Mouse (Mus musculus) left cerebral cortex, postnatal 25 days (tissue): ENCODE measurements around the gene Smyd3. TPM values are rescaled to one million over a fixed set of nuclear protein-coding genes. Genes with fewer than 3 reads are reported as not detected.

Experiments used
- DNase-seq, 2 experiments: peaks; one replicate each; pipeline ENCODE4 v3.0.0; 2022; ENCODE audit warnings: low spot score in 2 of 2, mixed read lengths in 1 of 2
- intact Hi-C: fragments of 180-260 bp; cut with DNase I; formaldehyde crosslinking; loops from one replicate; pipeline ENCODE4 v1.15.1; 2025
- total RNA-seq, 2 experiments: library from RNA; stranded (reverse); gene quantifications; 2 replicates each; pipeline ENCODE4 v1.2.3; 2021

Gene Smyd3
- total RNA-seq: 10 to 100 TPM; 22.1 to 23.6 TPM

DNA sequence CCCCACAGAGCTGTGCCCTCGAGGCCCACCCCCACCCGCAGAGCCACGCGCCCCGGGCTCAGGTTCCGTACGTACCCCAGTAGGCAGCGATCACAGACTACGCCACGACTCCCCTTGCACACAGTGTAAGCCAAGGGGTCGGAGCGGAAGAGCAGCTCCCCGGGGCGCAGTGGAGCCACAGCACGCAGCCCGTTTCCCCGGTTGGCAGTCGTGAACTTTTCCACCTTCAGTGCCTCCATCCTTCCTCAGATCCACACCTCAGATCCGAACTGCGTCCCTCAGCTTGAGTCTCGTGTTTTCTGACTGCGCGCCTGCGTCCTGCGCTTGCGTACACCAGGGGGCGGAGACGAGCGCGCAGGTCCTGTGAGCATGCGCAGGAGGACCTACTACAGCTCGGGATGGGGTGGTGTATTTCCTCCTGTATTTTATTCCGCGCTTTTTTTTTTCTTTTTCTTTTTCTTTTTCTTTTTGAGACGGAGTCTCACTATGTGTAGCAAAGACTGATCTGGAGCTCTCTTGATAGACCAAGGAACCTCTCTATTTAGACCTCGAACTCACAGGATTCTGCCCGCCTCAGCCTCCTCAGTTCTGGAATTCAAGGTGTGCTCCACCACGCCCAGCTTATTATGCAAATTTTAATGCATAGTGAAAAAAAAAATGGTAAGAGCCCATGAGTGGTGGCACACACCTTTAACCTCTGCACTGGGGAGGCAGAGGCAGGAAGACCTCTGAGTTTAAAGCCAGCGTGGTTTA is at the start of gene Smyd3:
Smyd3 (minus strand) TSS at position 329 of the 753 bp plus-strand sequence.
- DNase-seq: peak; percentile 85 to 90
- intact Hi-C loops: loop anchor here (1.0 kb wide), 1 partner anchor 27 kb away; no protein-coding TSS in a partner anchor

GRCm38 (mm10) chr1:179567558-179567957 is 49.7 kb upstream of the Smyd3 start:
- DNase-seq: no peak
- intact Hi-C loops: no loop called here

DNA sequence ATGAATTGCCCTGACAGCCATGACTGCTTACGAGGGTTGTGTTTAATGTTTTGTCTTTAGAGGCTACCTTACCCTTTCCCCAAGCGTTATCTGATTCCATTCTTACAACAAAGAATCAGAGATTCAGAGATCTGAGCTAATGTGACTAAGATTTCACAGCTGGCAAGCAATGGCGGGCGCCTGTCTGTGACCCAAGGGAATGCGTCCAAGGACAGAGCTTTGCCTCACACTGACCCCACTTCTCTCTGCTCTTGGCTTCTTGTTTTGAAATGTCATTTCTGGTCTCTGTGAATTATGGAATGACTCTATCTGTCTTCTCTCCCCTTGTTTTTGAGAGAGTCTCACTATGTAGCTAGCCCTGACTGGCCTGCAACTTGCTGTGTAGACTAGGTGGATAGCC is 46.1 kb upstream of the Smyd3 start:
- intact Hi-C loops: no loop called here
- no peak for DNase-seq

- intact Hi-C loops: no loop called here
- no peak for DNase-seq
Measured at GRCm38 (mm10) chr1:179563211-179563610, 45.4 kb upstream of the Smyd3 start.

DNA sequence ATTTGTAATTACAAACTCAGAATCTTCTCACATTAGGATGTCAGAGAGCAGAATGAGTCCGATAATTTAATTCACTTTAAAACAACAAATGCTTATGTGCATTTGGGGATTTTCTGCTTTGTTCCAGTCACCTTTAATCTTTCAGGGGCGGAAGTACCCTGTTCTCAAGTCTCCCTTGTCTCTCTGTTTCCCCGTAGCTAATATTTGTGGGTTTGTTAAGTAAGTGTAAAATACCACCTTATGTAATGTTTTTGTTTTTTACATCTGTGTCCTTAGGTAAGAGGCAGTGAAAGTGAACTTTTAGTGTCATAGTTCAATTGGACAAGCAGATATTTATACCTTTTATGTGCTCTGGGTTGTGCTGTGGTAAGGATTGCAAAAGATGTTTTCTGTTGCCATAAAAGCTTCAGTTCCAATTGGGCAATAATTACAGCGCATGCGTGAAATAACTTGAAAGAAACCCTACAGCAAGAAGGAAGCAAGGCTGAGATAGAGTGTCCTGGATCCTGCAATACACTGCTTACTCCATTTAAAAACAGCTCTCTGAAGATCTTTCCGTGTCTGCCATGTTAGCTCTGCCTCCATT is 43.1 kb upstream of the Smyd3 start:
- no peak for DNase-seq

DNA sequence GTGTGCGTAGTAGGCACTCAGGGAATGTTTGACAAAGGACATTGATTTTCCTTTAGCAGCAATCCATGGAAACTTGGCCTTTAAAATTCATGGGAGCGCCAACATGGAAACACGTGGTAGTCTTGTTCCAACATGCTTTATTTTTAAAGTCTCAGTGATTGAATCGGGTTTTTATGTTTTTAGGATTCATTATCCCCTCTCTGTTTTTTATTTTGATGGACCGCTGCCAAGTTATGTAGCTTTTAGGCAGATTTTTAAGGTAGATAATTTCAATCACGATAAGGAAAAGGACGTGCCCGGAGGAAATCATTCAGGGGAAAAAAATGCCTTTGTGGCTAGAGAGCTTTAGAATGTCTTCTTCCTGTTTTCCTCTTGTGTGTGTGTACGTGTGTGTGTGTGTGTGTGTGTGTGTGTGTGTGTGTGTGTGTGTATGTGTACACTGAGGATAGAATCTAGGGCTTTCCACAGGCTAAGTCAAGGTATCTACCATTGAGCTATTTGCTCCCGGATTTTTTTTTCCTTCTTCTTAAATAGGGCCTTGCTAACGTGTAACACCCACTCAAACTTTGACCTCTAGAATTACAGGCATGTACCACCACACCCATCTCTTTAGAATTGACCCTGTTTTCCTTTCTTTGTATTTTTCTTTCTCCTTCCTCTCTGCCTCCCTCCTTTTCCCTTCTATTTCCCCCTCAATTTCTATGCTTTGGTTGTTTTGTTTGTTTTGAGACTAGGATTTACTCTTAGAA is 41.8 kb upstream of the Smyd3 start:
- no peak for DNase-seq
- intact Hi-C loops: no loop called here

More for the DNA sequence above, 43.1 kb upstream of the Smyd3 start:
- intact Hi-C loops: no loop called here

GRCm38 (mm10) chr1:179556921-179557320 is 39.1 kb upstream of the Smyd3 start:
- intact Hi-C loops: no loop called here
- DNase-seq: no peak

- no peak for DNase-seq
- intact Hi-C loops: no loop called here
Measured at GRCm38 (mm10) chr1:179553949-179554347, 36.1 kb upstream of the Smyd3 start.

DNA sequence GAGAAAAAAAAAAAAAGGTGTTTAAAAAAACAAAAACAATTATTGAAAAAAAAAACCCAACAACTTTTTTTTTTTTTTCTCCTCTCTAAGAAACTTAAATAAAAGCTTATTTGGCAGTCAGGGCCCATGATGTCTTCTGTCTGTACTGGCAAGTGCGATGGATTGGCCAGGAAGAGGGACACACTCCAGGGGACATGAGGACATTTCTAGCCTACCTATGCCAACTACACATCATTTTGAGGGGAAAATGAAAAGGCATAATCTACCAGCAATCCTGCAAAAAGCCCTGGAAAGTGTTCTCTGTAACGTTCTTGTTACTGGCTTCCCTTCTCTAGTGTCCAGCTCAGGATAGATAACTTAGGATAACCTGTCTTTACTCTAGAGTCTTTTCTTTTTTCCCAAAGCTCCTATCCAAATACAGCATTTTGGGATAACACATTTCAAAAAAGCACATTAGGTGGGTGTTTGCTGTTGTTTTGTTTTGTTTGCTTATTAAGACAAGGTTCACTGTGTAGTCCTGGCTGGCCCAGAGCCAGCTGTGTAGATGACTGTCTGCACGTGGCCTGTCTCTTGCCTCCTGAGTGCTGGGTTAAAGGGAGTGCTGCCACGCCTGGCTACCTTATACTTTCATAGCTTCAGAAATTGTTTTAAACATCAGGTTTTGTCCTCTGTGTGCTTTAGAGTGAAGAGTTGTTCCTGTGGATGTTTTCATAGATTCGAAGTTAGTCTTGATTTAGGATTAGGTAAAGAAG is 35.5 kb upstream of the Smyd3 start:
- no peak for DNase-seq
- intact Hi-C loops: no loop called here

GRCm38 (mm10) chr1:179552751-179553150 is 34.9 kb upstream of the Smyd3 start:
- intact Hi-C loops: no loop called here
- DNase-seq: no peak

- DNase-seq: no peak
- intact Hi-C loops: no loop called here
Measured at GRCm38 (mm10) chr1:179551921-179552320, 34.1 kb upstream of the Smyd3 start.

- intact Hi-C loops: no loop called here
- no peak for DNase-seq
Measured at GRCm38 (mm10) chr1:179551336-179551735, 33.5 kb upstream of the Smyd3 start.

DNA sequence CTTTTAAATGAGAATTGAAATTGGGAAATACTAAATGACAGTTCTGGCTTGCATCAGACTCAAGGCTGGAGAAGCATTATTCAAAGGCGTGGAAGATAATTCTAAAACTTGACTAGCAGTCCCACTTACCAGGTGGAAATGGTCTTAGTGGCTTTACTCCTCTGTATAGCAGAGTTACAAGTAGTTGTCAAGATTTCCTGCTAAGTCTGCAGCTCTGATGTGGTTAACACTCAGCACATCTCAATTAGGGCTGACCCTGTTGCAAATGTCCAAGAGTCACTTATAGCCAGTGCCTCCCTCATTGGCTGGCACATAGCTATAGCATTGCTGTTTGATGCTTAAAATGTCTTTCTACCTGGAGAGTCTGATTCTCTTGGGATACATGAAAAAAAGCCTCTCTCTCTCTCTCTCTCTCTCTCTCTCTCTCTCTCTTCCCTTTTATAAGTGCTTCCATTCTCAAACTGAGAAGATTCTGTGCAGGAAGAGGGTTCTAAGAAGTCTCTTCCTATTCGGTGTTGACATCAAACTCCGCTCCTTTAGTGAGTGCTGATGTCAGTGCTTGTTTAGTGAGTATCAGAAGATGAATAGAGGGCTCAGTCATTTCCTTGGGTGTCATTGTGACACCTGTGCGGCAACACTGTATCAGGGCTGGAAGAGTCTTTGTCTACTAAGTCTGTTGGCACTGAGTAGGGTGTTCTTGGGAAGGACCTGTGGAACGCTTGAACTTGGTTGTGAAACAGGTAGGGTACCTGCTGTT is 31.3 kb upstream of the Smyd3 start:
- intact Hi-C loops: loop anchor here (5.0 kb wide), 2 partner anchors 73 to 253 kb away; partner anchors contain the start of genes Ahctf1 and Gm10518
- DNase-seq: no peak

DNA sequence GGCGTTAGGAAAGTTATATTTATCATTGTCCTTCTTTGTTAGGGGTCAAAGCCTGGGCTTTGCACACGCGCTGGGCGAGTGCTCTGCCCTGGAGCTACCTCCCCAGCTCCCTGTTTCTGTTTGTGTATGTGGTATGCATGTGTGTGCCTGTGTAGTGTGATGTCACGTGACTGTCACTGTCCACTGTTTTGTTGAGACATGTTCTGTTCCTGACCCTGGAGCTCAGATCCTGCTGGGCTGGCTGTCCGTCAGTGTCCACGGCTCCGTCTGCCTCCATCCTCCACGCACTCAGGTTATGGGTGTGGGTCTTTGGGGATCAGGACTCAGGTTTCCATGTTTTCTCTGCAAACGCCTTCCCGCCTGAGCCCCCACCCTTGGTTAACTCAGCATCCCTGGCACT is 30.4 kb upstream of the Smyd3 start:
- intact Hi-C loops: loop anchor here (5.0 kb wide), 2 partner anchors 74 to 254 kb away; partner anchors contain the start of genes Ahctf1 and Gm10518
- no peak for DNase-seq

- intact Hi-C loops: loop anchor here (2.0 to 5.0 kb wide), 3 partner anchors 40 to 255 kb away; partner anchors contain the start of genes Ahctf1 and Gm10518
- DNase-seq: peak in 1 of 2 experiments; percentile 31
Measured at GRCm38 (mm10) chr1:179547176-179547575, 29.3 kb upstream of the Smyd3 start.

DNA sequence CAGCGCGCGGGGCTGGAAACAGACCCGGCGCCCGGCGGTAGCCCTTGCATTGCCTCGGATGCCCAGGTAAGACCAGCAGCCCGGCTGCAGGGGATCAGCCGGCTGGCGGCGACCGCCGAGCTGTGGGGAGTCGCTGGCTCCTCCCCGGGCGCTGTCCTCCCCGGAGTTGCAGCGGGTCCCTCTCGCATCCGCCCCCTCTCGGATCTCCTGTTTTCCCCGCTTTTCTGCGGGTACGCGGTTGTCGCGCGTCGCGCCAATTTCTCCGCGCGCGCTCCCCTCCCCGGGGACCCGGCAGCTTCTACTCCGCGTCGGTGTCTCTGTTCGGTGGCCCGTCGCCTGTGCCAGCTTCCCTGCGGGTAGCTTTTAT is 28.7 kb upstream of the Smyd3 start:
- no peak for DNase-seq
- intact Hi-C loops: loop anchor here (2.0 to 5.0 kb wide), 3 partner anchors 40 to 256 kb away; partner anchors contain the start of genes Ahctf1 and Gm10518

DNA sequence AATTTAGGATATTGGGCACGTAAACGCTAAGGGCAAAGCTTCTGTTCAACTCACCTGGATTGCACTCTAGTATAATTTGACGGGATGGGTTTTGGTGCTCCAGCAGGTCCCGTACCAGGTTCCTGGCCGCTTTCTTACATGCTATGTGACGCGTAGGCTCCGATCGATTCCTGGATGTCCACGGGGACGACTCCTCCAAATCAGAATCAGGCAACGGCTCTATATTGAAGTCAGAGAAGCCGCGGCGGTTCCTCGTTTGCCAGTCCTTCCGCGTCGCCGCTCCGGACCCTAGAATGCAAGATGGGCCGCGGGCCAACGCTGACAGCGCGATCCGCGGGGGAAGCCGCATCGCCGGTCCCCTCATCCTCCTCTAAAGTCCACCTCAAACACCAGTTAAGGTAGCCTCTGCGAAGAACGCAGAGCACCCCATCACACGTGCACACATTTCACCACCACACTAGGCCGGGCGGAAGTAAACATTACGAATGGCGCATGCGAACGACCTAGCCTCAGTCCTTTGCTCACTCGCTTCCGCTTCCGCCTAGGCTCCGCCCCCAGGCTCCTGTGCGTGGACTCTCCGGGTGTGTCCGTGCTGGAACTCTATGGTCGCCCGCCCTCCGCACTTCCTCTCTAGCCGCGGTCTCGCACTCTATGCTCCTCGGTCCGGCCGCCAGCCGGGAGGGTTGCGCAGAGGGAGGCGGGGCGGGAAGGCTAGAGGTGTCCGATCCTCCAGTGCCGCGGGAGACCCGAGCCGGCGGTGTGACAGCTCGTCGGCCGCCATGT is 28.1 kb upstream of the Smyd3 start, which contains the start of the genes Tfb2m and Cnst:
Tfb2m (minus strand) TSS at position 500 of the 783 bp plus-strand sequence.
Cnst (plus strand) TSS at position 603 of the 783 bp plus-strand sequence.
- peak; percentile 98 to 99 for DNase-seq
- intact Hi-C loops: loop anchor here (1.0 to 5.0 kb wide), 4 partner anchors 28 to 256 kb away; partner anchors contain the start of genes Ahctf1, Gm10518 and Smyd3

- intact Hi-C loops: no loop called here
- DNase-seq: no peak
Measured at GRCm38 (mm10) chr1:179541502-179541901, 23.7 kb upstream of the Smyd3 start.
